Mouse (Mus musculus): ENCODE results near the gene Metrn. TPM values are rescaled to one million over a fixed set of nuclear protein-coding genes. Genes with fewer than 3 reads are reported as not detected.

The Metrn gene
- total RNA-seq, 1 experiment: 46.1 TPM

GRCm38 (mm10) chr17:25769331-25769730 lies 27.6 kb downstream of the Metrn start:
- no peaks in the 10 kb centered on the region for H3K9me3 ChIP-seq (ENCODE audit: control insufficient read depth, insufficient read depth, low read depth, low read length)
- no peaks in the 10 kb centered on the region for H3K36me3 ChIP-seq (ENCODE audit: control insufficient read depth, insufficient read depth, low read length, poor library complexity, severe bottlenecking)
- DNase-seq (ENCODE audit: low read depth, low spot score): no peak
- TF ChIP-seq MAFK (IDR thresholded peaks at IDR 0.05; ENCODE audit: insufficient read depth, low read depth, low read length) (no peak), ZC3H11A (IDR thresholded peaks at IDR 0.05; ENCODE audit: borderline replicate concordance, low read depth, low read length) (no peak), CHD2 (IDR thresholded peaks at IDR 0.05; ENCODE audit: low read depth, low read length) (no peak), HCFC1 (IDR thresholded peaks at IDR 0.05; ENCODE audit: borderline replicate concordance, insufficient read depth, low read length) (no peak), ZNF384 (IDR thresholded peaks at IDR 0.05; ENCODE audit: low read depth, low read length) (no peak)
- no peak overlapping the region for H3K9ac ChIP-seq (ENCODE audit: insufficient read depth, low read depth, low read length, poor library complexity, severe bottlenecking)
- H3K4me3 ChIP-seq (ENCODE audit: insufficient read depth in 1 of 2, low read depth in 1 of 2, low read length in 2 of 2, poor library complexity in 1 of 2, severe bottlenecking in 1 of 2): no peak overlapping the region
- H3K27ac ChIP-seq (ENCODE audit: insufficient read depth, low read depth, low read length, poor library complexity, severe bottlenecking): no peak overlapping the region
- H3K4me1 ChIP-seq (ENCODE audit: control insufficient read depth in 2 of 2, insufficient read depth in 2 of 2, low read length in 2 of 2, poor library complexity in 1 of 2): peaks cover 1 to 2% of the 10 kb centered on the region in 2 experiments; a peak in 1 of 4 replicates
- in situ Hi-C loops (cut with MboI; ENCODE audit: low sequenced_read_pairs in 2 of 2, unreplicated experiment in 2 of 2): no loop called here

- H3K4me1 ChIP-seq (ENCODE audit: control insufficient read depth in 2 of 2, insufficient read depth in 2 of 2, low read length in 2 of 2, poor library complexity in 1 of 2): peaks cover 4 to 10% of the 10 kb centered on the region in 2 experiments; a peak in 2 of 4 replicates
- no peak for DNase-seq (ENCODE audit: low read depth, low spot score)
- H3K27ac ChIP-seq (ENCODE audit: insufficient read depth, low read depth, low read length, poor library complexity, severe bottlenecking): no peak overlapping the region
- H3K4me3 ChIP-seq (ENCODE audit: insufficient read depth in 1 of 2, low read depth in 1 of 2, low read length in 2 of 2, poor library complexity in 1 of 2, severe bottlenecking in 1 of 2): no peak overlapping the region
- no peaks in the 10 kb centered on the region for H3K36me3 ChIP-seq (ENCODE audit: control insufficient read depth, insufficient read depth, low read length, poor library complexity, severe bottlenecking)
- in situ Hi-C loops (cut with MboI; ENCODE audit: low sequenced_read_pairs in 2 of 2, unreplicated experiment in 2 of 2): no loop called here
- no peak overlapping the region for H3K9ac ChIP-seq (ENCODE audit: insufficient read depth, low read depth, low read length, poor library complexity, severe bottlenecking)
- H3K9me3 ChIP-seq (ENCODE audit: control insufficient read depth, insufficient read depth, low read depth, low read length): no peaks in the 10 kb centered on the region
- no peak for TF ChIP-seq HCFC1 (IDR thresholded peaks at IDR 0.05; ENCODE audit: borderline replicate concordance, insufficient read depth, low read length)
- no peak for TF ChIP-seq ZNF384 (IDR thresholded peaks at IDR 0.05; ENCODE audit: low read depth, low read length)
- no peak for TF ChIP-seq MAFK (IDR thresholded peaks at IDR 0.05; ENCODE audit: insufficient read depth, low read depth, low read length)
- TF ChIP-seq CHD2 (IDR thresholded peaks at IDR 0.05; ENCODE audit: low read depth, low read length): no peak
- no peak for TF ChIP-seq ZC3H11A (IDR thresholded peaks at IDR 0.05; ENCODE audit: borderline replicate concordance, low read depth, low read length)
Observed at GRCm38 (mm10) chr17:25765886-25766285, 31.1 kb downstream of the Metrn start.

DNA sequence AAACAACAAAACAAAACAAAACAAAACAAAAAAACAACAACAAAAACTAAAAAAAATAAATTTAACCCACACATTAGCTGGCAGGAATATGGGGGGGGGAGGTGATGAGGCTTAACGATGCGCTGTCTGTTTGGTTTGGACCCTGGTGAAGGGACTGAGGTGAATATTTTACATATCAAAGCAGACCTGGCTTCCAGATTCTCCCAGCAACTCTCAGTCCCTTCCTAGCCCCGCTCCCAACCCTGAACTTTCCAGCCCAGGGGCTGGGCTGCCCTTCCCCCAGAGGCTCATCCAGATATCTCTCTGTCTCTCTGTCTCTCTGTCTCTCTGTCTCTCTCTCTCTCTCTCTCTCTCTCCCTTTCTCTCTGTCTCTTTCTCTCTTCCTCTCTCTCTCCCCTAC lies 34.3 kb downstream of the Metrn start:
- Histone ChIP-seq H3K4me1 (ENCODE audit: control insufficient read depth in 2 of 2, insufficient read depth in 2 of 2, low read length in 2 of 2, poor library complexity in 1 of 2) (peaks cover 8 to 18% of the 10 kb centered on the region in 2 experiments), H3K9me3 (ENCODE audit: control insufficient read depth, insufficient read depth, low read depth, low read length) (no peaks in the 10 kb centered on the region), H3K4me3 (ENCODE audit: insufficient read depth in 1 of 2, low read depth in 1 of 2, low read length in 2 of 2, poor library complexity in 1 of 2, severe bottlenecking in 1 of 2) (no peak overlapping the region), H3K27ac (ENCODE audit: insufficient read depth, low read depth, low read length, poor library complexity, severe bottlenecking) (no peak overlapping the region), H3K36me3 (ENCODE audit: control insufficient read depth, insufficient read depth, low read length, poor library complexity, severe bottlenecking) (no peaks in the 10 kb centered on the region), H3K9ac (ENCODE audit: insufficient read depth, low read depth, low read length, poor library complexity, severe bottlenecking) (no peak overlapping the region)
- TF ChIP-seq ZNF384 (IDR thresholded peaks at IDR 0.05; ENCODE audit: low read depth, low read length) (no peak), MAFK (IDR thresholded peaks at IDR 0.05; ENCODE audit: insufficient read depth, low read depth, low read length) (no peak), HCFC1 (IDR thresholded peaks at IDR 0.05; ENCODE audit: borderline replicate concordance, insufficient read depth, low read length) (no peak), ZC3H11A (IDR thresholded peaks at IDR 0.05; ENCODE audit: borderline replicate concordance, low read depth, low read length) (no peak), CHD2 (IDR thresholded peaks at IDR 0.05; ENCODE audit: low read depth, low read length) (no peak)
- in situ Hi-C loops (cut with MboI; ENCODE audit: low sequenced_read_pairs in 2 of 2, unreplicated experiment in 2 of 2): no loop called here
- DNase-seq (ENCODE audit: low read depth, low spot score): no peak

- Histone ChIP-seq H3K27ac (ENCODE audit: insufficient read depth, low read depth, low read length, poor library complexity, severe bottlenecking) (no peak overlapping the region), H3K4me1 (ENCODE audit: control insufficient read depth in 2 of 2, insufficient read depth in 2 of 2, low read length in 2 of 2, poor library complexity in 1 of 2) (peaks cover 8 to 27% of the 10 kb centered on the region in 2 experiments), H3K9ac (ENCODE audit: insufficient read depth, low read depth, low read length, poor library complexity, severe bottlenecking) (no peak overlapping the region), H3K4me3 (ENCODE audit: insufficient read depth in 1 of 2, low read depth in 1 of 2, low read length in 2 of 2, poor library complexity in 1 of 2, severe bottlenecking in 1 of 2) (no peak overlapping the region), H3K36me3 (ENCODE audit: control insufficient read depth, insufficient read depth, low read length, poor library complexity, severe bottlenecking) (no peaks in the 10 kb centered on the region), H3K9me3 (ENCODE audit: control insufficient read depth, insufficient read depth, low read depth, low read length) (no peaks in the 10 kb centered on the region)
- DNase-seq (ENCODE audit: low read depth, low spot score): no peak
- in situ Hi-C loops (cut with MboI; ENCODE audit: low sequenced_read_pairs in 2 of 2, unreplicated experiment in 2 of 2): no loop called here
- no peak for TF ChIP-seq ZNF384 (IDR thresholded peaks at IDR 0.05; ENCODE audit: low read depth, low read length)
- no peak for TF ChIP-seq HCFC1 (IDR thresholded peaks at IDR 0.05; ENCODE audit: borderline replicate concordance, insufficient read depth, low read length)
- TF ChIP-seq CHD2 (IDR thresholded peaks at IDR 0.05; ENCODE audit: low read depth, low read length): no peak
- TF ChIP-seq ZC3H11A (IDR thresholded peaks at IDR 0.05; ENCODE audit: borderline replicate concordance, low read depth, low read length): no peak
- no peak for TF ChIP-seq MAFK (IDR thresholded peaks at IDR 0.05; ENCODE audit: insufficient read depth, low read depth, low read length)
Observed at GRCm38 (mm10) chr17:25761561-25761970, 35.4 kb downstream of the Metrn start.

GRCm38 (mm10) chr17:25760148-25760547 lies 36.8 kb downstream of the Metrn start:
- no peaks in the 10 kb centered on the region for H3K36me3 ChIP-seq (ENCODE audit: control insufficient read depth, insufficient read depth, low read length, poor library complexity, severe bottlenecking)
- H3K9me3 ChIP-seq (ENCODE audit: control insufficient read depth, insufficient read depth, low read depth, low read length): no peaks in the 10 kb centered on the region
- H3K27ac ChIP-seq (ENCODE audit: insufficient read depth, low read depth, low read length, poor library complexity, severe bottlenecking): no peak overlapping the region
- in situ Hi-C loops (cut with MboI; ENCODE audit: low sequenced_read_pairs in 2 of 2, unreplicated experiment in 2 of 2): no loop called here
- H3K4me3 ChIP-seq (ENCODE audit: insufficient read depth in 1 of 2, low read depth in 1 of 2, low read length in 2 of 2, poor library complexity in 1 of 2, severe bottlenecking in 1 of 2): no peak overlapping the region
- H3K9ac ChIP-seq (ENCODE audit: insufficient read depth, low read depth, low read length, poor library complexity, severe bottlenecking): no peak overlapping the region
- TF ChIP-seq ZNF384 (IDR thresholded peaks at IDR 0.05; ENCODE audit: low read depth, low read length): no peak
- no peak for TF ChIP-seq MAFK (IDR thresholded peaks at IDR 0.05; ENCODE audit: insufficient read depth, low read depth, low read length)
- no peak for TF ChIP-seq CHD2 (IDR thresholded peaks at IDR 0.05; ENCODE audit: low read depth, low read length)
- DNase-seq (ENCODE audit: low read depth, low spot score): no peak
- peaks cover 13 to 40% of the 10 kb centered on the region in 2 experiments for H3K4me1 ChIP-seq (ENCODE audit: control insufficient read depth in 2 of 2, insufficient read depth in 2 of 2, low read length in 2 of 2, poor library complexity in 1 of 2)

All from ES-E14 (cell line).